Mouse (Mus musculus) heart, adult 2 months (tissue): ENCODE measurements around the gene Irf6.

Experiments
- CTCF ChIP-seq: fragments of 200-600 bp; IDR thresholded peaks from 2 replicates; pipeline ENCODE4 v1.8.1; 2022; ENCODE audit warnings: antibody characterized with exemption, mild to moderate bottlenecking, moderate library complexity
- EP300 ChIP-seq: fragments of 200-500 bp; IDR thresholded peaks from 2 replicates; pipeline ENCODE4 v1.6.1; 2011; ENCODE audit warnings: low read depth, low read length, control low read depth; ENCODE audit not compliant: insufficient read depth
- POLR2A ChIP-seq: fragments of 200-500 bp; IDR thresholded peaks from 2 replicates; pipeline ENCODE4 v1.6.1; 2011; ENCODE audit warnings: mild to moderate bottlenecking, low read depth, low read length, control low read depth; ENCODE audit not compliant: insufficient read depth

- TF ChIP-seq EP300 (no peak), CTCF (peak; percentile 57), POLR2A (no peak)
Measured at GRCm38 (mm10) chr1:193125835-193126234, 27.1 kb upstream of the Irf6 start.
